Mouse (Mus musculus) testis, adult 2 months (tissue): ENCODE data around the gene Gm17657. TPM values are rescaled to one million over a fixed set of nuclear protein-coding genes. Genes with fewer than 3 reads are reported as not detected.
"Not testable (repeated sequence)": the region's sequence is repeated elsewhere in the genome, so short reads cannot be mapped to it uniquely, and the experiment has no call there.

Experiments used
- H3K27ac ChIP-seq: fragments of 200-500 bp; 2 replicates; pipeline ENCODE4 v1.5.1; 2012; ENCODE audit warnings: low read depth, low read length; ENCODE audit not compliant: control insufficient read depth, insufficient read depth
- H3K27me3 ChIP-seq: fragments of 200-500 bp; 2 replicates; pipeline ENCODE4 v1.6.1; 2012; ENCODE audit warnings: mild to moderate bottlenecking, low read length, moderate library complexity; ENCODE audit not compliant: control insufficient read depth, insufficient read depth
- H3K36me3 ChIP-seq: fragments of 200-500 bp; 2 replicates; pipeline ENCODE4 v1.6.1; 2012; ENCODE audit warnings: mild to moderate bottlenecking, low read length; ENCODE audit not compliant: control insufficient read depth, insufficient read depth
- H3K4me1 ChIP-seq: fragments of 200-500 bp; 2 replicates; pipeline ENCODE4 v1.6.1; 2012; ENCODE audit warnings: low read length; ENCODE audit not compliant: control insufficient read depth, insufficient read depth
- H3K4me3 ChIP-seq: fragments of 200-500 bp; 2 replicates; pipeline ENCODE4 v1.5.1; 2012; ENCODE audit warnings: low read depth, mild to moderate bottlenecking, low read length, moderate library complexity, mixed read lengths; ENCODE audit not compliant: control insufficient read depth
- CTCF ChIP-seq: fragments of 200-500 bp; IDR thresholded peaks from 2 replicates; pipeline ENCODE4 v1.5.1; 2012; ENCODE audit warnings: low read depth, mild to moderate bottlenecking, inconsistent platforms, low read length, moderate library complexity; ENCODE audit not compliant: control insufficient read depth, insufficient read depth, insufficient replicate concordance
- POLR2A ChIP-seq: fragments of 200-500 bp; IDR thresholded peaks from 2 replicates; pipeline ENCODE4 v1.6.1; 2012; ENCODE audit warnings: low read depth, mild to moderate bottlenecking, inconsistent platforms, low read length, moderate library complexity; ENCODE audit not compliant: control insufficient read depth
- polyA plus RNA-seq: library from polyadenylated mRNA; depleted of rRNA; stranded (reverse); fragments of >200 nt; gene quantifications from 2 replicates; pipeline ENCODE4 v1.2.3, GENCODE M21; 2012

Gm17657 gene
- polyA plus RNA-seq, 1 experiment = 21.1 TPM

DNA sequence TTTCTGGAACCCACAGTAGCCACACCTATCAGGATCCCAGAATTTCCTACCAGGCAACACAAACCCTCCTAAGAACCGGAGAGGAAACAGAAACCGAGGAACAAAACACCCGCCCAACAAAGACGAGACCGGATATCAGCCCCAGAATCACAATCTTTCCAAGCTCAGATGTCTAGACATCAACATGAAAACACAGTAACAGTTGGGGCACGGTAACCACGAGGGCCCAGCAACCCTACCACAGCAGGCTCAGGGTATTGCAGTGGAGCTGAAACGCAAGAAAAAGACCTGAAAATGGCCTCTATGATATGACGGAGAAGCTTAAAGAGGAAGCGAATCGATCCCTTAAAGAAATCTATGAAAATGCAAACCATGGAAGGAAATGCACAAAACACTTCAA is 15.6 kb downstream of the Gm17657 start:
- H3K36me3 ChIP-seq = no peaks in the 10 kb centered on the region; the same call in 1 of the 2 replicates
- no peak overlapping the region for H3K4me3 ChIP-seq
- H3K27ac ChIP-seq = no peak overlapping the region
- no peak for TF ChIP-seq POLR2A
- no peak for TF ChIP-seq CTCF
- peaks cover 7% of the 10 kb centered on the region for H3K4me1 ChIP-seq
- H3K27me3 ChIP-seq = no peaks in the 10 kb centered on the region

DNA sequence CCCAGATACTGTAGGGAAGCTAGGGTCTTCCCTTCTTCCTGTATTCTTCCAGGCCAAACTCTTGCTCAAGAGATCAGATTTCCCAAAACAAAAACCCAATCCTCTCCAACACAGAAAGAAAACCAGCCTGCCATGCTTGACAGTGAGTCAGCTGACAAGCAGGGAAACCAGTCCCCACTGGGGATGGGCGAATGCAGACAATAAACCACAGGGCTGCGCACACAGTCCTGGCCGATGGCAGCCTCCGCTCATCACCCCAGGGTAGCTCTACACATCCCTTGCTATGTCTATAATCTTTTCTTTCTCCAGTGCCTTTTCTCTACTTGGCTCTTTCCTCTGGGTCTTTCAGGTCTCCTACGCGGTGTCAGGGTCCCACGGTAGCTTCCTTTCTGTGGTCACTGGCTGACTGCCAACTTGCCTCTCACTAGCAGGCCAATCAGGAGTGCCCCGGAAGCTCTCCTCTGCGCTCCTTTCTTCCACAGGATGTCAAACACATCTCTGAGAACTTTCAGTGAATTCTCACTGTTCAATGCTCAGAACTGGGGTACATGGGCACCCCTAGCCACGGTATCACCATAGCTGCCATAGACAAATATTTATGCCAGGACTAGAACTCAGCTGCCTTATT is 17.6 kb downstream of the Gm17657 start:
- no peak for TF ChIP-seq POLR2A

DNA sequence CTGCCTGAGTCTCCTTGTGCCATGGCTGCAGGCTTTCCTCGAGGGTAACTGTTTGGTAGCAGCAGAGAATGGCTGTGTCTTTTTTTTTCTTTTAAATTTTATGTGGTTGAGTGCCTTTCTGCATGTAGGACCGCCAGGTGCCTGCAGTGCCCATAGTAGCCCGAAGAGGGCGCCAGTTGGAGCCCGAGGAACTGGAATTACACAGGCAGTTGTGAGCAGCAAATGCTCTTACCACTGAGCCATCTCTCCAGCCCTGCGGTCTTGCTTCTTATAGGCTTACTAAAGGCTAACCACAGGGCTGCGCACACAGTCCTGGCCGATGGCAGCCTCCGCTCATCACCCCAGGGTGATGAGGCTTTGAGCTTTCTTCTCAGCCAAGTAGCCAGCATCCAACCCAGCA is 18.2 kb downstream of the Gm17657 start:
- Histone ChIP-seq H3K27me3 (no peaks in the 10 kb centered on the region), H3K4me1 (peaks cover 7% of the 10 kb centered on the region), H3K36me3 (no peaks in the 10 kb centered on the region; the same call in 1 of the 2 replicates), H3K4me3 (no peak overlapping the region), H3K27ac (no peak overlapping the region)
- TF ChIP-seq CTCF (peak; percentile 75), POLR2A (no peak)

More for the DNA sequence above, 17.6 kb downstream of the Gm17657 start:
- Histone ChIP-seq H3K36me3 (no peaks in the 10 kb centered on the region; the same call in 1 of the 2 replicates), H3K27ac (no peak overlapping the region), H3K27me3 (no peaks in the 10 kb centered on the region), H3K4me3 (no peak overlapping the region), H3K4me1 (peaks cover 7% of the 10 kb centered on the region)

DNA sequence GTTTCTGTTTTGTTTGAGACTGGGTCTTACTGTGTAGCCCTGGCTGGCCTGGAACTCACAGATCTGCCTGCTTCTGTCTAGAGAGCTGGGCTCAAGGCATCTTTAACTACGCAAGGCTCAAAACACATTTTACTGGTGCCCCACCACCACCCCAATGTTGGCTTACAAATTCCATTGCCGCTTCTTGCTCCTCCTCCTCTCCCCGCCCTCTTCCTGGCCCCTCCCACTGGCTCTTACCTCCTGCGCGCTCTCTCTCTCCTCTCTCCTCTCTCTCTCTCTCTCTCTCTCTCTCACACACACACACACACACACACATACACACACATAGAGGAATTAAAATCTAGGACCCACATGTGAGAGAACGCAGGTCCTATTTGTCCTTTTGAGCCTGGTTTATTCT is 18.9 kb downstream of the Gm17657 start:
- H3K4me1 ChIP-seq = peaks cover 7% of the 10 kb centered on the region
- no peaks in the 10 kb centered on the region for H3K27me3 ChIP-seq
- TF ChIP-seq CTCF = no peak
- no peak for TF ChIP-seq POLR2A
- no peak overlapping the region for H3K4me3 ChIP-seq
- H3K36me3 ChIP-seq = no peaks in the 10 kb centered on the region; the same call in 1 of the 2 replicates
- no peak overlapping the region for H3K27ac ChIP-seq

DNA sequence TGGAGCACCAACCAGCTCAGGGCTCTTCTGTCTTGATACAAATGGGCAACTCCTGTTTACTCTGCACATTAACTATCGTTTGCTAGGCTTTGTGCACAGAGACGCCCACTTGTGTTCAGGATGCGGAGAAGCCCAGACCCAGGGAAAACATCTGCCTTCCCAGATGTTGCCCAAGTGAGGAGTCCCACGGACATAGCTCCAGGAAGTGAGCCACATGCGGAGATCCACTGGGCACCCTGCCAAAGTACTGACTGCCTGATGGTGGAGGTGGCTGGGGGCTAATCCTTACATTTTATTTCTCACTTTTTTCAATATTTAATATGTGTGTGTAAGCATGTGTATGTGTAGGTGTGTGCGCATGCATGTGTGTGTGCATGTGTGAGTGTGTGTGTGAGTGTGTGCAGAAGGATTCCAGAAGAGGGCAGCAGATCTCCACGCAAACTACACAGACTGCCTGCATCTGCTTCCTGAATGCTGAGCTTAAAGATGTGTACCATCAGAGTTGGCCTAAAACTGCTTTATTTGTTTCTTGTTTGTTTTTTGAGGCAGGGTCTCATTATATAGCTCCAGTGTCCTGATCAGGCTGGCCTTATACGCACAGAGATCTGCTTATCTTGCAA is 20.8 kb downstream of the Gm17657 start:
- TF ChIP-seq CTCF (peak; percentile 44; the same call in 1 of the 2 replicates), POLR2A (no peak)
- H3K27ac ChIP-seq = no peak overlapping the region
- no peak overlapping the region for H3K4me3 ChIP-seq
- H3K4me1 ChIP-seq = peaks cover 7% of the 10 kb centered on the region
- H3K27me3 ChIP-seq = no peaks in the 10 kb centered on the region
- H3K36me3 ChIP-seq = no peaks in the 10 kb centered on the region; the same call in 1 of the 2 replicates

DNA sequence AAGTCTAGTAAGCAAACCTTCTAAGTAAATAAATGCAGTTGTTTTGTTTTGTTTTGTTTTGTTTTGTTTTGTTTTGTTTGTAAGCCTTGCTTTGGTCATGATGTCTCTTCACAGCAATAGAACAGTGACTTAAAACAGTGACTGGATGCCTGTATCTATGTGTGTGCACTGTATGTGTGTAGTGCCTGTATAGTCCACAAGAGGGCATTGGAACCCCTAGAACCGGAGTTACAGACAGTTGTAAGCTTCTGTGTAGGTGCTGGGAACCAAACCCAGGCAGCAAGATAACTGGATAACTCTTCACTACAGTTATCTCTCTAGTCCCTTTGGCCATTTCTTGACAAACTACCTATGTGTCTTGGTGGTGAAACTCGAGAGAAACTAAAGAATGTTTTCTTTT is 23.8 kb downstream of the Gm17657 start:
- H3K27me3 ChIP-seq = no peaks in the 10 kb centered on the region
- H3K4me1 ChIP-seq = no peaks in the 10 kb centered on the region
- no peak overlapping the region for H3K27ac ChIP-seq
- no peak for TF ChIP-seq POLR2A
- no peak for TF ChIP-seq CTCF
- no peaks in the 10 kb centered on the region for H3K36me3 ChIP-seq
- no peak overlapping the region for H3K4me3 ChIP-seq

DNA sequence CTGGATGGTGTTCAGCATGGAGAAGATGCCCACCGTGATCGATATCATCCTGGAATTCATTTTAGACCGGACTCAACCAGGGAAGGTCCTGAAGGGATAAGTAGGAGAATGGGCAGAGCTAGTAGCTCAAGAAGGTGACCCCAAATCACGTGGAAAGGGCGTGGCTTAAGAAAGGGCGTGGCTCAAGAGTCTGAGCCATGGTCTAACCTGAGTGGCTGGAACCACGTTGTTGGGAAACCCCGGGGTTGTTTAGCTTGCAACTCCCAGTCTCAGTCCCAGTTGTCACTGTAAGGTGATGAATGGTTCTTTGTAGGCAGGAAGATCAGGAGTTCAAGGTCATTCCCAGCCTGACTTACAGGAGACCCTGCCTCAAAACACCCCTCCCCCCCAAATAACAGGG is 29.7 kb downstream of the Gm17657 start:
- H3K4me3 ChIP-seq = no peak overlapping the region
- H3K27me3 ChIP-seq = no peaks in the 10 kb centered on the region
- no peaks in the 10 kb centered on the region for H3K36me3 ChIP-seq
- H3K4me1 ChIP-seq = peaks cover 3% of the 10 kb centered on the region; the same call in 1 of the 2 replicates
- H3K27ac ChIP-seq = no peak overlapping the region
- no peak for TF ChIP-seq POLR2A
- no peak for TF ChIP-seq CTCF

DNA sequence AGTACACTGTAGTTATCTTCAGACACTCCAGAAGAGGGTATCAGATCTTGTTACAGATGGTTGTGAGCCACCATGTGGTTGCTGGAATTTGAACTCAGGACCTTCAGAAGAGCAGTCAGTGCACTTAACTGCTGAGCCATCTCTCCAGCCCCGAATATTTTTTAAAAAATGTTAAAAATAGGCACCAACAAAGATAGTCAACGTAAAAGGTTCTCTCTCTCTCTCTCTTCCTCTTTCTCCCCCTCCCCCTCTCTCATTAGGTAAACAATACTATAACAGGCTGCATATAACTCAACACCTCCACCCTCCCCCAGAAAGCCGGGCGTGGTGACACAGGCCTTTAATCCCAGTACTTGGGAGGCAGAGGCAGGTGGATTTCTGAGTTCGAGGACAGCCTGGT is 30.8 kb downstream of the Gm17657 start:
- not testable (repeated sequence) for H3K36me3 ChIP-seq

More for the DNA sequence above, 30.8 kb downstream of the Gm17657 start:
- H3K4me3 ChIP-seq, H3K27ac ChIP-seq, H3K27me3 ChIP-seq, H3K4me1 ChIP-seq: not testable (repeated sequence)
